Mouse (Mus musculus): ENCODE results near the gene Rmdn2.
A peak's percentile ranks its signal among the peaks of the same experiment; 100 is the strongest.

The Rmdn2 gene

DNA sequence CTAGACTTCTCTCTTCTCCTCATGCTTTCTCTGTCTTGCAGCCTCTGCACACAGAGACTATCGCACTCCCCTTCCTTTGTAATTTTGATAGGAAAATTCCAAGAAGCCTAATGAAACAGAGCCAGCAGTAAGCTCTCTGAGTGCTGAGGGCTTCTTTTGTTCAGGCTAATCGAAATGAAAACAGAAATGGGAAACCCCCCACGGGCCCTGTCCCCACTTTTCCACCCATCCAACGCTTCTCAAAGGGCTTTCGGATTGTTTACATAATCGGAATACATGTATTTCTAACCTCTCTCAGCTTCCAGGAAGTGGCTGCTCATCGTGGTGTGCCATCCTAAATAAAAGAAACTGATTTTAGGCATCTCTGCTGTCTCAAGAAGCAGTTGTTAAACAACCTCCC is 96.5 kb downstream of the Rmdn2 start:
- no peak for DNase-seq (ENCODE audit: low spot score)

DNA sequence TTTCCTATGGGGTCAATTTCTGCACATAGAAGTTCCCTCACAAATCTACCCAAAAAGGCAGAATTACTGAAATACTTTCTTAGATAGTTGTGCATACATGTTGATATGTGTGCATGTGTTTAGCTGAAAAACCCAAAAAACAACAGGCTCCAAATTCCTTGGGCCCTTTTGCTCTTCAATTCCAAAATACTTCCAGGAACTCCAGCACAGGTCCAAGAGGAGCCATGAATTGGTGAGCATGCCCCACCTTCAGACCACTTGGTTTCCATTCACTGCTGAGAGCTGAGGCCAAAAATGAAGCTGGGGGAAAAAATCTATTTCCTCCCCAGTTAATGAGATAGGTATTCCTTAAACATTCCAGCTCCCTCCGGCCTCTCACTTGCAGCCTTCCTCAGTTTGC is 98.1 kb downstream of the Rmdn2 start:
- no peak for DNase-seq (ENCODE audit: low spot score)

DNA sequence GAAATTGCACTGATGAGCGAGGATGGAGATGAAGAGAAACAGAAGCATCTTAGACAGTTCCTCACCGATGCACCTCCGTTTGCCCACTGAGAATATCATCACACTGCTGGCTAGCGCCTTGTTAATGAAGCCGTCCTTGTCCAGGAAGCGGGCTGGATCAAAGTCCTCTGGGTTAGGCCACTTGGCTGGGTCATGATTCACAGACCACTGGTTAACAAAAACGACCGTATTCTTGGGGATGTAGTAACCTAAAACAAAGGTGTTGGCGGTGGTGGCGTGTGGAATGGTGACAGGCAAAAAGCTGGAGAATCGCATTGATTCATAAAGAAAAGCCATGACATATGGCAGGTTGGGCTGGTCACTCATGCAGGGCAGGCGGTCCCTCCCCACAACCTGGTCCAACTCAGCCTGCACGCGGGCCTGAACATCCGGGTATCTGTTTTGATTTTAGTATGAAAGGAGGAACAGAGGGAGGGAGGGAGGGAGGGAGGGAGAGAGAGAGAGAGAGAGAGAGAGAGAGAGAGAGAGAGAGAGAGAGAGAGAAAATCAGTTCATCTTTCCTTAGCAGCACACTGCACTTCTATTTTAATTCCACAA is 98.7 kb downstream of the Rmdn2 start:
- no peak for DNase-seq (ENCODE audit: low spot score)

DNA sequence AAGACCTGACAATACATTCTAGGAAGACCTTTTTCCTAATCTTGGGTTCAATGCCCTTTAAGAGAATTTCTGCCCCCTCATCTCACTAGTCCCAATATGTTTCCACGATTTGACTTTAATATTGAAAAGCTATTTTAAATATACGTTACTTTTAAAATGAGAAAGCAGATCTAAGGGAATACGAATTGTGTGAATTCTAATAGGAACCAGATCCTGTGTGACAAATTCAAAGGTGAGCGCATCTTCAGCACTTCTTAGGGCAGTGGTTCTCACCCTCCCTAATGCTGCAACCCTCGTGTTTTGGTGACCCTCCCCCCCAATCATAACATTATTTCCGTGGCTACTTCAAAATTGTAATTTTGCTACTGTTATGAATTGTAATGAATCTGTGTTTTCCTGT is 100.3 kb downstream of the Rmdn2 start:
- DNase-seq (ENCODE audit: low spot score), result no peak

DNA sequence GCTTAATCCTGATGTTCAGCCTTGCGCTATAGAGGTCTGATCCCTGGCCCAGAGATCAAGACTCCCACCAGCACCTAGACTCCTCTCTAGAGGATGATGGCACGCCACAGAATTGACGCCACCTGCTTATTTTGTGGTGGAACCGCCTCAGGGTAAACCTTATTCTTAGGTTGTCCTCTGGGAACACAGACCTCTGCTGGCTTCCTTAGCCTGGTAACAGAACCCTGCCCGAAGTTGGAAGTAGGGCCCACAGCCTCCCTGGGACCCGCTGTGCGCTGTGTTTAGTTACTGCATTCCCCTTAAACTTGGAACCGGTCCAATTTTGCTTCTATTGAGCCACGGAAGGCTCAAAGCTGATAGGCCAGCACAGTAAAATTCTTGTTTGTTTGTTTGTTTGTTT is 100.9 kb downstream of the Rmdn2 start:
- no peak for DNase-seq (ENCODE audit: low spot score)

DNA sequence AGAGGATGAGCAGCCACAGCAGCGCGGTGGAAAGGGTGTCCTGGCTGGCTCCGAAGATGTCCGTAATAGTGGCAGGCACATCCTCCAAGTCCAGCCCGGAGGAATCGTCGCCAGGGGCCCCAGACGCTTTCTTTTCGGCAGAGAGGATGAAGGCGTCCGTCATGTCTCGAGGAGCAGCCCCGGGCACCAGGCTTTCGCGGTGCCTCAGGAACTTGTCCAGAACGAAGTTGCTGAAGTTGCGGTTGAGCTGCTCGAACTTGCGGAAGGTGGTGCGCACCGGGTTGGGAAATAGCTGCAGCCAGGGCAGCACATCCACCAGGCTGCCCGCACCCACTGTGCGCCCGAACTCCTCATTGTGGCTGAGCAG is 101.6 kb downstream of the Rmdn2 start:
- DNase-seq (ENCODE audit: low spot score), result no peak

DNA sequence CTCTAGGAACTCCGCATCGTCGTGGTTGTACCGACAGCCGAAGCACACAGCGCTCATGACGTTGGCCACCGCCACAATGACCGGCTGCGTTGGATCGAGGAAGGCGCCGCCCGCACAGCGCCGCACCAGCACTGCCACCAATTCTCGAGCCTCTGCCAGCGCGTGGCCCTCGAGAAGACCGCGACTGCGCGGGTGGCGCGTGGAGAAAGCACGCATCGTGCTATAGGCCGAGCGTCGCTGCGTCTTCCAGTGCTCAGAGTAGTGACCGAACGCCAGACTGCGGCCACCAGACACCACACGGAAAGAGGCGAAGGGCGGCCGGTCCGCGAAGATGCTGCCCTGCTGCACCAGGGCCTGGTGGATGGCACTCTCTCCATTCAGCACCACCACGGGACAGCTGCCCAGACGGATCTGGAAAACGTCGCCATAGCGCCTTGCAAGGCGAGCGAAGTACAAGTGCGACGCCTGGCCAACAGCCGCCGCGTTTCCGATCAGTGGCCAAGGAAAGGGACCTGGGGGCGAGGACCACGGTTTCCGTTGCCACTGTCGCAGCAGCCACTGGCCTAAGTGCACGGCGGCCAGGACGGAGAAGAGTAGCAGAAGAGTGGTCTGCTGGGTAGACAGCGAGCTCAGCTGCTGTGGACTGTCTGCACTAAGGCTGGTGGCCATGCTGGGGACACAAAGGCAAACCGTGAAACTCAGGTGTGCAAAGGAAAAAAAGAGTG is 102.1 kb downstream of the Rmdn2 start:
- no peak for DNase-seq (ENCODE audit: low spot score)

DNA sequence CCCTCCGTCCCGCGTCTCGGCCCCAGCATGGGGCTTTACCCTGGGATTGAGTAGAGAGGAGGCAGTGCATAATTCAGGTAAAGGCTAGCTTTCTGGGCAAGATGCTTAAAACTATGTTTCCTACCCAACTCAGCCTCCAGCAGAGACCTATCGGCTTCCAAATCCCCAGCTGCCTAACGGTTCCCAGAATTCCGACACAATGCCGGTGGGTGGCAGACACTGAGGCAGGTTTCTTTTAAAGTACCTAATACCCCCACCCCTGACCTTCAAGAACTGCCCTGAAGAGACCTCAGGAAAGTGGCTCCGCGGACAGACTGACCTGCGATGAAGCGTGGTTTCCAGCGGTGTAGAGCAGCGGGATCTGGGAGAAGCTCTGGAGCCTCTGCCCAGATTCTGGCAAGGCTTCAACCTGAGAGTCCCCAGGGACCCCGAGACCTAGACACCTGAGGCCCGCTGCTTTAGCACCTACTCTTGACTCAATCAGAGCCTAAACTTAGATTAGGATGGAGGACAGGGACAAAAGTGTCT is 102.8 kb downstream of the Rmdn2 start:
- no peak for DNase-seq (ENCODE audit: low spot score)

DNA sequence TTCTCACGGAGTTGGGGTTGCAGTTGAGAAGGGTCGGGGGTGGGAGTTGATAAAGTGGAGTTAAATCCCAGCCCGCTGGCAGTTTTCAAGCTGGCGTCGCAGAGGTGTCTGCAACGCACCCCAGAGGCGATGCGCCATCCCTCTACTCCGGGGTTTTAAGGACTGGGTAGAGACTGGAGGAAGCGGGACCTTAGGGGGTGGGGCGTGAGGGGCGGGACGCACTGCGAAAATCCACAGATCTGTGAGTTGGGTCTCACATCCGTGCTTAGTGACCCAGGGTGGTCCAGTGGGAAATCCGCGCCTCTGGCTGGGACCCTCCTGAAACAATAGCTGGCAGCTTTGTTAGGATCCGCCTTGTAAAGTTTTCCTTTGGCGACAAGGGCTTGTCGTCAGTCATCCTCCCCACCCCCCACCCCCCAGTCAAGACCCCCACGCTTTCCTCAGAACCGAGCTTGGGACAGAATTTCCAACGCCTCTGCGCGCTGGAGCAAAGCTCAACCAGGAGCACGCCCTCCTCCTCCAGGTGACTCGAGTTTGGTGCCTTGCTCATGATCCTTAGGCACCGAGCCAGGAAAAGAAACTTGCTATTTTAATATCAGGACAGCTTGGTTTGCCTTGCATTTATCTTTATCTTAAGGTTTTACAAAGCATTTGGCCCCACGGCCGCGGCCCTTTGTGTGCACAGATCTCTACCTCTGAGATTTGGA is 103.4 kb downstream of the Rmdn2 start, which contains the start of gene Cyp1b1:
Gene Cyp1b1, minus strand, starts transcription at position 131 of the 707 bp plus-strand sequence.
- no peak for DNase-seq (ENCODE audit: low spot score)

DNA sequence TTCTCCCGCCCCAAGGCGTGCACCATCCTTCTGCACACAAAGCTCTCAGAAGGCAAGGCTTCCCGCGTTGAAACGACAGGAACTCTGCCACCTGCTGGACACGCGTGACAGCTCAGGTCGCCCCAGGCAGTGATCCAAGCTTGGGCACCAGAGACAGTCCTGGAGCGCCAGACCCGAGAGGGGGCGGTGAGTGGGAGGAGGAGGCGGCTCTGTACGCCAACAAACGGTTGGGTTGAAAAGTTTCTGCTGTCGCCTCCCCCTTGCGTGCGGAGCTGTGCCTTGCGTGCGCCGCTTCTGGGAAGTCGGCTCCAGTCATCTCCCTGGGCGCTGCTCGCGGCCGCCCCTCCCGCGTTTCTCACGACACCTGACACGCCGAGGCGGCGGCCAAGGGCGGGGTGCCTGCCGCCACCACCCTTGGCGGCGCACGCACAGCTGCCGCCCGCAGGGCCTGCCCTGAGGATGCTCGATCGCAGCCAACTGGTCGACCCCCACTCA is 104.0 kb downstream of the Rmdn2 start:
- peak; percentile 39 for DNase-seq (ENCODE audit: low spot score)

DNA sequence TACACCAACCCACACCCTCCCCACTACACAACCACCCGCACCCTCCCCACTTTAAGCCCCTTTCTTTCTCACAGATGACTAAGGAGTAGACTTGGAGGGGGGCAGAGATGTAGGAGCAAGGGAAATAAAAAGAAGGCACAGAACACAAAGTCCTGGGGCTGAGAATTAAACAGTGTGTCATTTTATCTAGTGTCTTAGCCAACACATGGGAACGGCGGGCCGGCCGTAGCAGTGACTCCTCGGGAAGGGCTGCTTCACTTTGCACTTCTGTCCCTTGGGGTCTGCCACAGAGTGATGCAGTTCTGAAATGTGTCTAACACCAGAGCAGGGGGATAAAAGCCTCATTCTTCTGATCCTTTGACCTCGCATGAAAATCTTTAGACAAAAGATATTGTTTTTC is 109.0 kb downstream of the Rmdn2 start:
- DNase-seq (ENCODE audit: low spot score), result no peak

DNA sequence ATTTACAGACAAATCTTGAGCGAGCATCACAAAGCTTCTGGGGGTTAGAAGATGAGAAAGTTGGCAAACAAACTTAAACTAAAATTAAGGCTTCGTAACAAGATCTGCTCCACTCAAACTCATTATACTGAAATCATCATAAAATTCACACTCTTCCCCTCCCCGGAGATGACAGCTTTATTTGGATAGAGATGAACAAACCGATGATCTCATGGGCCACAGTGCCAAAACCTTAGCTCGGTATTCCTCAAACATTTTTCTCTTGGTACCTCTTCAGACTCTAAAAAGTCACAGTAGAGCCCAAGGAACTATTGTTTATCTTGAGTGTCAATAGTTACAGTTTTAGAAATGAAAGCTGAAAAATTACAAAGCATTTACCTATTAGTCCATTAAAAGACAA is 115.0 kb downstream of the Rmdn2 start:
- no peak for DNase-seq (ENCODE audit: low spot score)

DNA sequence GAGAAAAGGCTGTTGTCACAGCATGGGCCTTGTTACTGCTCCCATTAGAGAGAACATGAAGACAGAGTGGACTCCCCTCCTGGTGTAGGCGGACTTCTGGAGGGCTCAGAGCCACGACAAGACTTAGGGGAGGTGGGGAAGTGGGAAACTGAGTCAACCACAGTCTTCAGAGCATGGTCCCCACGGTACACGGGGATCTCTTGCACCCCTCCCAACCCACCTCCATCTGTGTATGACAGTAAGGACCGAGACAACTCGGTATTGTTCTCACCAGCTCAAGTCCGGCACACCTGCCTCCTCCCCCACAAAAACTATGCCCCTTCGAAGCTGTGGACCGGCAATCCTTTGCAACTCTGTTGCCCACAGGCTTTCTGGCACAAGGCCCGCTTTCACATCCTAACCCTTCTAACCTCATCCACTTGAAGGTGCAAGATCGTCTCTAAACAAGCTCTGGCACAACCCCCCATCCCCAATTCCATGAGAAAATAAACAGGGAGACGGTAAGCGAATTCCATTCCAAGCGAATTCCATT is 116.5 kb downstream of the Rmdn2 start:
- DNase-seq (ENCODE audit: low spot score), result no peak

DNA sequence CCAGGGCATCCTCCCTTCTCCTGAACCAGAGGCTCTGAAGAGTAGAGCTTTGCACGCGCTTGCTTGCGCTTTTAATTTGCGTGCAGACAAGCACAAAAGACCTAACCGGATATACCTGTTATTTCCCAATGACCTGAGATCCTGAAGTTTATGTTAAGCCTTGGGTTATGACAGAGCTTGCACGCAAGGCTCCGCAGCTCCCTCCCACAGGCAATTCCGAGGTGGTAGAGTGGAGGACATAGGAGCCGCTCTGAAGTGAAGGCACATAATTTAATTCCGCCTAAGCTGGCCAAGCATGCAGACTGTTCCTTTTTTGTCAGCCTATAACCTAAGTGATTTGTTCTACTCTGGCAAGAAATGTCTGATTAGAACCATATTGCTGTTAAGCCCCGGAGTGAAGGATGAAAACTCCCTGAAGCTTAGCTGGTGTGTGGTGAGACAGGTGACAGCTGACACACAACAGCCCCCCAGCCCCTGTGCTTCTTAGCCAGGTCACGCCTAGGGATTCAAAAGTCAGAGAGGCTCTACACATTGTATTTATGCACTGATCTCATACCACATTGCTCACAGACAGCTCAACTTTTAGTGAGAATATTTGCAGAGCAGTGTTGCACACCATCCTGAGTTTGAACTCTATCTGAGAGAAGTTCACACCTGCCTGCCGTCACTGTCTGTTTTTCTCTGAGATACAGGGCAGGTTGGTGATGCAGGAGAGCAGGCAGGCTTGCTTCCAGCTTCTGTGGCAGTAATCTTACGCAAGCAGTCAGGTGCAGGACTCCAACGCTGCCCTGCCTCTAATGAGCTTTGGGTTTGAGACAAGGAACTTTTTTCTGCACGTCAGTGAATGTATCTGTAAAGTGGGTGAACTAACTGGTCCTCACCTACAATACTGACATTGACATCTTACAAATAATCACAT is 117.2 kb downstream of the Rmdn2 start:
- no peak for DNase-seq (ENCODE audit: low spot score)

DNA sequence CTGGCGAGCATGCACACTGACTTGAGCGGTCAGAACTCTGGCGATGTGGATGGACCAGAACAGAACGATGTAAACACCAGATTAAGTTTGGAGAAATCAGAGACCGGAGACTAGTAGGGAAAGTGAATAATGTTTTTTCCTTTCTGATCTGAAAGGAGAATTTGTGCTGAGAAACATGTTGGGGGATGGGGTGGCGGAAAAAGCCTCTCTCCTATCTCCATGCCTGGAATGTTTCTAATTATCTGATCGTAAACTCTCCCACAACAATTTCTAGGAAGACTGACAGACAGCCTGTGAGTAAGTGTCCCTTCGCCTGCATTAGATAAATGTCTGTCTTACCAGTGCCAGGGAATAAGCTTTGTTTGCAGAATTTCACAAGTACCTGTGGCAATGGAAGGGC is 119.3 kb downstream of the Rmdn2 start:
- DNase-seq (ENCODE audit: low spot score), result no peak

DNA sequence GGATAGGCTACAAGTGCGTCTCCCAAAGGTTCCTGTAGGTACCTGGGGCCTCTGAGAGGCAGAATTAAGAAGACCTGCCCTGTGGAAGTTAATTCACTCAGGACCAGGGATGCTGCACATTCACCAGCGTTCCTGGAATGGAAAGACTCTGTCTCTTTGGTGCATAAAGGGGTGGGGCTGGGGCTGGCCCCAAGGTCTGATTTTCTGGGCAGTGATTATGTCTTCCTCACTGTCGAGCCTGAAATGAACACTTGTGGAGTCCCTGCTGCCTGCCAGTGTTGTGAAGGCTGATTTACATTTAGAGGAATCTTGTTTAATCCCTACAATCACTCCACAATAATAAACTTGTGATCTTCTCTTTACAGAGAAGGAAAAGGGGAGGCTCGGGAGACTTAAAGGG is 121.4 kb downstream of the Rmdn2 start:
- no peak for DNase-seq (ENCODE audit: low spot score)

DNA sequence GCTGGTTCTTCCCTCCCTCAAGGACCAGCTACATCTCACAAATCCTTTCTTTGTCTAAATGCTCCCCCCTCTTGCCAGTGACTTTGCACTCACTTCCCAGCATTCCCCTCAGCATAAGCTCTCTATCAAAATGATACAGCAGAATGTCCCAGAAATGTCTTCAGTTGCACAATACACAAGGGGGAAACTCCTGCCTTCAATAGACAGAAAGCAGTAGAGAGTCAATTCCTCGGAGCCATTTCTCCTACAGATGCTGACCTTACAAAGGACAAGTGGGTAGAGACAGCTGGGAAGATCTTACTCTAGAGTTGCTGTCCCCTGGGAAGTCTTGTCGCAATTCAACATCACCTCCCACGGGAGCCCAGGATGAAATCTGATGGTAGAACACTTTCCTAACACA is 125.9 kb downstream of the Rmdn2 start:
- DNase-seq (ENCODE audit: low spot score), result no peak

DNA sequence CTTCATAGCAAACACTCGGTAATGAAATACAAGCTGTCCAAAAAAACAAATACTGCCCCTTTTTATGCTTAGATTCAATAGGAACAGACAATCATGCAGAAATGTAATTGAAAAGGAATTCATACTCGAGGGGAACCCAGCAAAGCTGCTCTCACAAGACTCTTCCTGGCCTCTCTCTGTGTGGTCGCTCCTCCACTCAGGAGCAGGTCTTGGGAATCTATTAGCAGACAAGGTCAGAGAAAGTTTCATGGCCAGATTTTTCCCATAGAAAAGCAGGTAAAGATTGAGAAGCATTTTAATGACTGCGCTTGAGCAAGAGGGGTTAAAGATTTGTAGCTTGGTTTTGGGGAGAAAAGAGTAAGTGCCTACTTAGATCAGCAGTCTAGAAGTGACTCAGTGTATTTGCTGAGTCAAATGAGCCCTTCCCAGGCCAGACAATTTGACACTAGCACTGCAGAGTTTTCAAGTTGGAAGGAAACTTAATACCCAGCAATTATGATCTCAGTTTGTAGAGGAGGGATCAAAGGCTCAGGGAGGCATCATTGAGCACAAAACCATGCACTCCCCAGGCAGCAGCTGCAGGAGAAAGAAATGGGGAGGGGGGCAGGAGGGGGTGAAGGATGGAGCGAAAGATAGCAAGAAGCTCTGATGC is 127.3 kb downstream of the Rmdn2 start:
- DNase-seq (ENCODE audit: low spot score), result no peak

DNA sequence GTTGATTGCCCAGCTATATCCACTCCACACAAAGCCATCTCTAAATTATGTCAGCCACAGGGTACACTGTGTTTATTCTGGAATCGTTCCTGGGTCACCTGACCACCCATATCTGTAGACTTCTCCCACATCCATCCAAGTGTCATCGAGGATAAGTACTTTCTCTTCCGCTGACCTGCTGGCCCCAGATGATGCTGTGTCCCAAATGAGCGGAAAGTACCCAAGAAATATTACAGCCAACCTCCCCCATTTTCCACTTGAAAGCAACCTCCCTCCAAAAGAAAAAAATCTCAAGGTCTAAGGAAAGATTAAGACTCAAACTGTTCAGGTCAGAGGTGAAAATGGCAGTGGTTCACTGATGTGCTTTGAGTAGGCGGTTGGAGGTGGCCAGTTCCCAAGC is 131.0 kb downstream of the Rmdn2 start:
- no peak for DNase-seq (ENCODE audit: low spot score)

All from c-Kit-positive CD71-positive TER-119-positive erythroid progenitor cells, embryonic 14.5 days (primary cell).